41 mouse cellular contexts compared by ENCODE assay signal in genomic region chr8:45258421-45258820, GRCm38 (mm10). TPM values are rescaled to one million over a fixed set of nuclear protein-coding genes. Genes with fewer than 3 reads are reported as not detected.
"Had no signal": no experiment of that assay in that cellular context is flagged by ENCODE, and none has a peak within 500 bp of the region (broad histone marks: within the 10 kb centered on the region; RNA-seq: fewer than 3 reads in every experiment).

No protein-coding gene starts in this region.

- H3K9me3 ChIP-seq: heart, embryonic 13.5 days; heart, embryonic 15.5 days; hindbrain, embryonic 13.5 days; intestine, embryonic 15.5 days; kidney, embryonic 15.5 days; limb, embryonic 15.5 days; liver, embryonic 12.5 days had no signal

- DNase-seq: gastrocnemius, adult 2 months; gastrocnemius, postnatal 10 days; gastrocnemius, postnatal 25 days; heart, adult 2 months; heart, postnatal 14 days; heart, postnatal 36 days; kidney, adult 11 months; kidney, adult 2 months; kidney, adult 9 months; kidney, postnatal 14 days; kidney, postnatal 36 days; layer of hippocampus, adult 9-11 months; layer of hippocampus, postnatal 36 days; left cerebral cortex, postnatal 4 days had no signal

- H3K36me3 ChIP-seq: heart, embryonic 13.5 days; heart, embryonic 15.5 days; hindbrain, embryonic 13.5 days; intestine, embryonic 15.5 days; kidney, embryonic 15.5 days; limb, embryonic 13.5 days; limb, embryonic 15.5 days; liver, embryonic 12.5 days had no signal

- H3K4me3 ChIP-seq: gastrocnemius, adult 2 months; heart, adult 2 months; heart, embryonic 13.5 days; heart, embryonic 15.5 days; hindbrain, embryonic 13.5 days; intestine, embryonic 15.5 days; kidney, embryonic 15.5 days; limb, embryonic 13.5 days; limb, embryonic 15.5 days; liver, embryonic 12.5 days had no signal

- ATAC-seq: hindbrain, embryonic 16.5 days; inflammation-experienced regulatory T-cells, adult 6 months; intestine, embryonic 15.5 days; liver, embryonic 12.5 days had no signal

- H3K4me2 ChIP-seq: heart, embryonic 11.5 days; heart, embryonic 13.5 days; heart, embryonic 15.5 days; hindbrain, embryonic 13.5 days; intestine, embryonic 15.5 days; kidney, embryonic 15.5 days; limb, embryonic 13.5 days; limb, embryonic 15.5 days; liver, embryonic 12.5 days had no signal

- H3K4me1 ChIP-seq: heart, embryonic 13.5 days; heart, embryonic 15.5 days; hindbrain, embryonic 13.5 days; intestine, embryonic 15.5 days; kidney, embryonic 15.5 days; limb, embryonic 13.5 days; limb, embryonic 15.5 days; liver, embryonic 12.5 days had no signal

- H3K27ac ChIP-seq: gastrocnemius, adult 2 months; heart, adult 2 months; heart, embryonic 13.5 days; heart, embryonic 15.5 days; hindbrain, embryonic 13.5 days; intestine, embryonic 15.5 days; kidney, embryonic 15.5 days; kidney, postnatal 0 days; limb, embryonic 13.5 days; limb, embryonic 15.5 days; liver, embryonic 12.5 days; liver, embryonic 14.5 days had no signal

- H3K27me3 ChIP-seq: heart, embryonic 13.5 days; heart, embryonic 15.5 days; hindbrain, embryonic 13.5 days; intestine, embryonic 15.5 days; kidney, embryonic 15.5 days; limb, embryonic 15.5 days; liver, embryonic 12.5 days had no signal

- H3K9ac ChIP-seq: heart, embryonic 13.5 days; heart, embryonic 15.5 days; hindbrain, embryonic 13.5 days; intestine, embryonic 15.5 days; kidney, embryonic 15.5 days; limb, embryonic 13.5 days; limb, embryonic 15.5 days; liver, embryonic 12.5 days; liver, embryonic 14.5 days had no signal

RNA-seq across cellular contexts. Expression of gene F11, which starts 3.4 kb away (rescaled TPM):
- total RNA-seq: gastrocnemius, adult 2 months; gastrocnemius, postnatal 25 days; granulocyte monocyte progenitor cell, adult 5-6 weeks; heart, adult 2 months; heart, postnatal 14 days; heart, postnatal 36 days; hematopoietic stem cell, adult 5-6 weeks; layer of hippocampus, adult 18-20 months; layer of hippocampus, adult 8-10 months; layer of hippocampus, postnatal 14 days; layer of hippocampus, postnatal 36 days; left cerebral cortex, adult 18-20 months; left cerebral cortex, adult 8-10 months; left cerebral cortex, postnatal 10 days; left cerebral cortex, postnatal 25 days; left cerebral cortex, postnatal 4 days had no signal
- polyA plus RNA-seq: heart, adult 2 months; heart, embryonic 11.5 days; heart, embryonic 15.5 days; heart, postnatal 0 days; hindbrain, embryonic 11.5 days; hindbrain, embryonic 13.5 days; hindbrain, embryonic 16.5 days; inflammation-experienced regulatory T-cells, adult 6 months; kidney, adult 2 months; kidney, postnatal 0 days; large intestine, adult 2 months; limb, embryonic 11.5 days; limb, embryonic 13.5 days had no signal

RNA-seq across cellular contexts. Expression of gene Klkb1, which starts 36.2 kb away (rescaled TPM):
- total RNA-seq: gastrocnemius, adult 2 months; gastrocnemius, postnatal 10 days; gastrocnemius, postnatal 25 days; granulocyte monocyte progenitor cell, adult 5-6 weeks; heart, adult 2 months; heart, postnatal 14 days; heart, postnatal 36 days; hematopoietic stem cell, adult 5-6 weeks; layer of hippocampus, adult 18-20 months; layer of hippocampus, postnatal 14 days; layer of hippocampus, postnatal 36 days; left cerebral cortex, adult 18-20 months; left cerebral cortex, postnatal 25 days had no signal
- polyA plus RNA-seq: heart, embryonic 11.5 days; heart, embryonic 13.5 days; heart, embryonic 15.5 days; heart, postnatal 0 days; hindbrain, embryonic 11.5 days; hindbrain, embryonic 13.5 days; limb, embryonic 11.5 days; limb, embryonic 15.5 days had no signal

RNA-seq across cellular contexts. Expression of gene Gm45753, which starts 49.8 kb away (rescaled TPM):
- total RNA-seq: gastrocnemius, adult 2 months; gastrocnemius, postnatal 10 days; gastrocnemius, postnatal 25 days; gastrocnemius, postnatal 4 days; granulocyte monocyte progenitor cell, adult 5-6 weeks; heart, adult 2 months; heart, postnatal 14 days; heart, postnatal 36 days; hematopoietic stem cell, adult 5-6 weeks; layer of hippocampus, adult 18-20 months; layer of hippocampus, postnatal 14 days; layer of hippocampus, postnatal 36 days; left cerebral cortex, adult 18-20 months; left cerebral cortex, postnatal 10 days; left cerebral cortex, postnatal 25 days; left cerebral cortex, postnatal 4 days had no signal
- polyA plus RNA-seq: heart, adult 2 months; heart, embryonic 11.5 days; heart, embryonic 15.5 days; heart, postnatal 0 days; hindbrain, embryonic 11.5 days; hindbrain, embryonic 13.5 days; hindbrain, embryonic 16.5 days; inflammation-experienced regulatory T-cells, adult 6 months; large intestine, adult 2 months; limb, embryonic 11.5 days; limb, embryonic 13.5 days had no signal
